17 mouse cellular contexts compared by ENCODE assay signal in the genomic region with DNA sequence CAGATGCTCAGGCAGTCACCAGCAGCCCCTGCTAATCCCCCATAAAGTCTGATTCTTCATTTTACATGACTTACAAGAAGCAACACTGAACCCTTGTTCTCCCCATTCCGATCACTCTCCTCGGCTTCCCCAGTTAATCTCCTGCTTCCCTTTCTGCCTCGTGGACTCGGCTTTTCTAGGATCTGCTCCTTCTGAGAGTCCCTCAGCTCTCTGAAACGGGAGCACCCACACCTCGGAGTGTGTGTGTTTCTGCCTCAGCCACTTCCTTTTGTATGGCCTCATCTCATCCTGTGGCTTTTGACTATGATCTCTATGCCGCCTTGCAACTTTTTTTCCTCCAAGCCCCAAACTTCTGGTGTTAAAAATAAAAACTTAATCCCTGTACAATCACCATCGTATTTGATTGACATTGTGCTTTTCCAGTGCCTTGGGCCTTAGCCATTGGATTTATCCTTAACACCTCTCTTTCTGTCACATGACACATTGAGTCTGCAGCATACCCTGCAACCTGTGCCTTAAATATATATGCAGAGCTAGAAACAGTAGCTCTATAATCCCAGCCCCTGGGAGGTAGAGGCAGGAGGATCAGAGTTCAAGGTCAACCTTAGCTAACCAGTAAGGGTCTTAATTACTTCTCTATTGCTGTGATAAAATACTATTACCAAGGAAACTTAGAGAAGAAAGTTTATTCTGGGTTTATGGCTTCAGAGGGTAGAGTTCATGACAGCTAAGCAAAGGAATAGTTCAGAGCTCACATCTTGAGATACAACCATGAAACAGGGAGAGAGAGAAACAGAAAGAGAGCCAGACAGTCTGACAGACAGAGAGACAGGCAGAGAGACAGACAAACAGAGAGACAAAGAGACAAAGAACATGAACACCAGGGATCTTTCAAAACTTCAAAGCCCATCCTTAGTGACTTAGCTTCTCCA. TPM values are rescaled to one million over a fixed set of nuclear protein-coding genes. Genes with fewer than 3 reads are reported as not detected.
DNase-seq lines count a peak whose midpoint lies in the region; ATAC-seq lines count a peak whose summit lies in the region.
"Had no signal": no experiment of that assay in that cellular context is flagged by ENCODE, and none has a peak within 500 bp of the region (broad histone marks: within the 10 kb centered on the region; RNA-seq: fewer than 3 reads in every experiment).

No protein-coding gene starts in this region.

- H3K4me1 ChIP-seq in forebrain, embryonic 10.5 days, result no peaks in the 10 kb centered on the region
- H3K4me1 ChIP-seq: heart, embryonic 10.5 days; kidney, embryonic 15.5 days; midbrain, embryonic 13.5 days had no signal

- peak; percentile 64 for ATAC-seq in inflammation-experienced regulatory T-cells, adult 6 months
- ATAC-seq: midbrain, embryonic 13.5 days had no signal

- intact Hi-C loops in left cerebral cortex, postnatal 4 days (cut with DNase I), result no loop called here

- H3K27me3 ChIP-seq in forebrain, embryonic 10.5 days (ENCODE audit: poor library complexity, severe bottlenecking), result no peaks in the 10 kb centered on the region
- H3K27me3 ChIP-seq: kidney, embryonic 15.5 days; midbrain, embryonic 13.5 days had no signal

- no peaks in the 10 kb centered on the region for H3K9me3 ChIP-seq in forebrain, embryonic 10.5 days
- H3K9me3 ChIP-seq: heart, embryonic 10.5 days; kidney, embryonic 15.5 days; midbrain, embryonic 13.5 days had no signal

- no peak overlapping the region for H3K4me3 ChIP-seq in forebrain, embryonic 10.5 days
- H3K4me3 ChIP-seq: heart, embryonic 10.5 days; kidney, embryonic 15.5 days; midbrain, embryonic 13.5 days had no signal

- peak; percentile 25 for DNase-seq in T-cell, adult 2 months (ENCODE audit: low spot score)
- peak; percentile 60 for DNase-seq in naive thymus-derived CD4-positive, alpha-beta T cell, adult 2 months (ENCODE audit: low read depth)
- peak; percentile 49 for DNase-seq in thymus, postnatal 4 days
- no peak for DNase-seq in left cerebral cortex, postnatal 4 days
- DNase-seq in heart, postnatal 4 days, result no peak
- no peak for DNase-seq in forebrain, embryonic 10.5 days (ENCODE audit: extremely low spot score, low spot score)
- DNase-seq: adrenal gland, postnatal 36 days; cerebellum, adult 2 months; gastrocnemius, postnatal 14 days; heart, postnatal 14 days; lung, adult 2 months; lung, postnatal 36 days; right cerebral cortex, adult 18-20 months had no signal

- 75% methylated on average over 8 of the region's 8 CpGs for WGBS in forebrain, embryonic 10.5 days

- no peaks in the 10 kb centered on the region for H3K36me3 ChIP-seq in forebrain, embryonic 10.5 days (replicated peaks)
- H3K36me3 ChIP-seq: heart, embryonic 10.5 days; kidney, embryonic 15.5 days; midbrain, embryonic 13.5 days had no signal

- no peak overlapping the region for H3K27ac ChIP-seq in forebrain, embryonic 10.5 days
- H3K27ac ChIP-seq: heart, embryonic 10.5 days; kidney, embryonic 15.5 days; midbrain, embryonic 13.5 days had no signal

RNA-seq across cellular contexts. Expression of a gene that starts 16.5 kb away (rescaled TPM):
- polyA plus RNA-seq in inflammation-experienced regulatory T-cells, adult 6 months (2017; shearing (Covaris generic)), result 10 to 100 TPM; 10.1 to 13.1 (median 12.5) TPM
- total RNA-seq in left cerebral cortex, postnatal 4 days (2021), result 1 to 10 TPM; 3.6 to 4.9 TPM
- total RNA-seq in heart, postnatal 4 days (2021), result 1 to 10 TPM; 5.3 to 5.8 TPM
- polyA plus RNA-seq in forebrain, embryonic 10.5 days (2016; fragmentation: Nextera tagmentation; extraction: Ambion mirVana), result 19.7 and 19.8 TPM in 2 replicates

Comparison
In these comparisons a context has a peak if more than half of its experiments do, and no peak if none do; other contexts are left out.
1. DNase-seq: peak in T-cell, adult 2 months (single experiment), naive thymus-derived CD4-positive, alpha-beta T cell, adult 2 months (single experiment) and thymus, postnatal 4 days (single experiment); none in left cerebral cortex, postnatal 4 days (single experiment), heart, postnatal 4 days (single experiment) and forebrain, embryonic 10.5 days (single experiment).